Mouse (Mus musculus): ENCODE results near the gene Slco6d1. TPM values are rescaled to one million over a fixed set of nuclear protein-coding genes. Genes with fewer than 3 reads are reported as not detected.
"Not testable (repeated sequence)": the region's sequence is repeated elsewhere in the genome, so short reads cannot be mapped to it uniquely, and the experiment has no call there.

Slco6d1 gene
- not detected for total RNA-seq (2021)
- long read RNA-seq, experiment 1, result 0 reads
- long read RNA-seq, experiment 2, result 0 reads

- DNase-seq, result no peak
Observed at GRCm38 (mm10) chr1:98420824-98421223, at the start of gene Slco6d1. Gene Slco6d1, plus strand, starts transcription at chr1:98421124.

- DNase-seq, result no peak
Observed at GRCm38 (mm10) chr1:98392001-98392400, 28.9 kb upstream of the Slco6d1 start.

DNA sequence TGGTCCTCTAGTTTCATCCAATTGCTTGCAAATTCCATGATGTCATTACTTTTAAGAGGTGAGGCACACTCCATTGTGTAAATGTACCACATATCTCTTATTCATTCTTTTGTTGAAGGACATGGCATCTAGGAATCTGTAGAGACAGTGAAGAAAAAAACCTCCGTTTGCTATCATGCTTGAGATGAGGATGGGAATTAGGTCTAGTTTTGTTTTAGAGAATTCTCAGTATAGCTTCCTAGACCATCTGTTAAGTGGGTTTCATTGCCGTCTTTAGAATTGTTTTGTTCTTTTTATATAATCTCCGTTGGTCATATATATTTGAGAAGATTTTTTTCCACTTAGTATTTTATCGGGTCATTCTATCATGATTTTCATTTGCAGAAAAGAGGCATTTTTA lies 27.0 kb downstream of the Slco6d1 start:
- DNase-seq, result no peak

DNA sequence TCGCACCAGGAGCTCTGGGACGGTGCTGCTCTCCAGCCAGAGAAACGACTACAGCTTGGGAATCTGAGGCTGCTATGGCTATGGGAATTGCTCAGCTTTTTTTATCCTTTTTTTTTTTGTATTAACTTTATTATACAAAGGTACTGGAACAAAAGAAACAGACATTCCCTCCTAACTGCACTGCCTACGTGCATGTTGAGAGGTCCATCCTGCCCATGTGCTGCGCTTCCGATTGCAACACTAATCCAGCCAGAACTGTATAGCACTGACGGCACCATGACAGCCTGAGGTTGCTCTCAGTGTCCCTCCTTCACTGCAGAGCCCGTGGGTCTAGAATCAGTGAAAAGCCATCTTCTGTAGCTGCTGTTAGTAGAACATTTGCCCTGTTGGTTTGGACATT lies 38.3 kb downstream of the Slco6d1 start:
- not testable (repeated sequence) for DNase-seq

GRCm38 (mm10) chr1:98476381-98476780 lies 55.5 kb downstream of the Slco6d1 start:
- DNase-seq, result not testable (repeated sequence)

- DNase-seq, result no peak
Observed at GRCm38 (mm10) chr1:98479243-98479642, 58.3 kb downstream of the Slco6d1 start.

GRCm38 (mm10) chr1:98505982-98506381 lies 85.1 kb downstream of the Slco6d1 start:
- DNase-seq, result no peak

- DNase-seq, result no peak
Observed at GRCm38 (mm10) chr1:98522977-98523376, 102.1 kb downstream of the Slco6d1 start.

- DNase-seq, result no peak
Observed at GRCm38 (mm10) chr1:98523537-98523936, 102.6 kb downstream of the Slco6d1 start.

GRCm38 (mm10) chr1:98528368-98528767 lies 107.4 kb downstream of the Slco6d1 start:
- not testable (repeated sequence) for DNase-seq

GRCm38 (mm10) chr1:98545372-98545771 lies 124.4 kb downstream of the Slco6d1 start:
- no peak for DNase-seq

DNA sequence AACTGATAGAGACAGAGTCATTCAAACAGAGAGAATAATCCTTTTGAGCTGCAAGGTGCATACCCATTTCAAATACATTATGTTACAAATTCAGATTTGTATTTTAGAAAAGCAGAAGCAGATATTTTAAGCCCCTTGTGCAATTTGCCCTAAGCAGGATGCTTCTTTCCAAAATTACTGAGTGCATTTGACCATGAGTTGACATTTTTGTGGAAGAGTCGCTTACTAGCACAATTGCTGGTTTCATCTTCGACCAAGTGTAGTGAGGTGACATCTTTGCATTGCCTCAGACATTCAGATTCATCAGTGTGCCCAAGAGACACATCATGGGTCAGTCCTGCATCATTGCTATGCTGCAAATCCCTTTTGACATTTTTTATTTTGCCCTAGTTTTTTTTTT lies 133.5 kb downstream of the Slco6d1 start:
- DNase-seq, result no peak

- no peak for DNase-seq
Observed at GRCm38 (mm10) chr1:98565701-98566100, 144.8 kb downstream of the Slco6d1 start.

Small RNAs within 50 kb of the gene (microRNA-seq; reads per million reads assigned to microRNA genes)
- 0 reads per million in 2 experiments for gene Gm26134

Data from gastrocnemius, postnatal 10 days (tissue).